Mouse (Mus musculus) adrenal gland, postnatal 36 days (tissue): Measurements from ENCODE around the gene AI464131. TPM values are rescaled to one million over a fixed set of nuclear protein-coding genes. Genes with fewer than 3 reads are reported as not detected.

Experiments used
- DNase-seq, 2 experiments: peaks; one replicate each; pipeline ENCODE4 v3.0.0; 2021; ENCODE audit warnings: mixed read lengths in 1 of 2
- total RNA-seq, 2 experiments: library from RNA; stranded (reverse); gene quantifications; 2 replicates each; pipeline ENCODE4 v1.2.3; 2021

Gene AI464131
- total RNA-seq, 2 experiments from 2014 or later, result 8.4 to 14.8 TPM

- peak; percentile 41 to 53 for DNase-seq
Observed at GRCm38 (mm10) chr4:41505131-41505551, 2.3 kb upstream of the AI464131 start.

GRCm38 (mm10) chr4:41504325-41504724 lies 1.4 kb upstream of the AI464131 start:
- DNase-seq, result no peak

GRCm38 (mm10) chr4:41502171-41502940 lies 520 bp downstream of the AI464131 start:
- DNase-seq, result peak in 1 of 2 experiments; percentile 31

- no peak for DNase-seq
Observed at GRCm38 (mm10) chr4:41500787-41501186, 2.1 kb downstream of the AI464131 start.

GRCm38 (mm10) chr4:41499619-41500018 lies 3.3 kb downstream of the AI464131 start:
- DNase-seq, result no peak

GRCm38 (mm10) chr4:41498921-41499391 lies 3.9 kb downstream of the AI464131 start:
- DNase-seq, result peak; percentile 36 to 38

- no peak for DNase-seq
Observed at GRCm38 (mm10) chr4:41497995-41498845, 4.7 kb downstream of the AI464131 start.

- DNase-seq, result no peak
Observed at GRCm38 (mm10) chr4:41497579-41497978, 5.3 kb downstream of the AI464131 start.

GRCm38 (mm10) chr4:41497046-41497445 lies 5.8 kb downstream of the AI464131 start:
- no peak for DNase-seq

- peak in 1 of 2 experiments; percentile 17 for DNase-seq
Observed at GRCm38 (mm10) chr4:41495850-41496249, 7.0 kb downstream of the AI464131 start.

GRCm38 (mm10) chr4:41495076-41495475 lies 7.8 kb downstream of the AI464131 start:
- no peak for DNase-seq

- DNase-seq, result no peak
Observed at GRCm38 (mm10) chr4:41494378-41494777, 8.5 kb downstream of the AI464131 start.

GRCm38 (mm10) chr4:41493464-41494116 lies 9.3 kb downstream of the AI464131 start:
- peak; percentile 49 to 50 for DNase-seq

GRCm38 (mm10) chr4:41492951-41493350 lies 9.9 kb downstream of the AI464131 start:
- no peak for DNase-seq

- DNase-seq, result peak; percentile 28 to 49
Observed at GRCm38 (mm10) chr4:41481601-41482017, 21.3 kb downstream of the AI464131 start.

- DNase-seq, result peak; percentile 31 to 44
Observed at GRCm38 (mm10) chr4:41480254-41480653, 22.6 kb downstream of the AI464131 start.

- peak in 1 of 2 experiments; percentile 18 for DNase-seq
Observed at GRCm38 (mm10) chr4:41479456-41479804, 23.4 kb downstream of the AI464131 start.

GRCm38 (mm10) chr4:41478751-41479455 lies 24.0 kb downstream of the AI464131 start:
- DNase-seq, result no peak

- no peak for DNase-seq
Observed at GRCm38 (mm10) chr4:41477648-41478160, 25.2 kb downstream of the AI464131 start.

- no peak for DNase-seq
Observed at GRCm38 (mm10) chr4:41471384-41471689, 31.5 kb downstream of the AI464131 start.

GRCm38 (mm10) chr4:41470684-41471383 lies 32.0 kb downstream of the AI464131 start:
- no peak for DNase-seq
